Mouse (Mus musculus) embryonic facial prominence, embryonic 10.5 days (tissue): ENCODE data around the gene Borcs8. TPM values are rescaled to one million over a fixed set of nuclear protein-coding genes. Genes with fewer than 3 reads are reported as not detected.

ENCODE experiments used
- DNase-seq: peaks from one replicate; pipeline ENCODE4 v3.0.0-alpha.2; 2017; ENCODE audit warnings: low spot score
- H3K27ac ChIP-seq: fragments of 300-500 bp; sonication (generic); replicated peaks from 2 replicates; pipeline ENCODE4 v1.5.1; 2016; ENCODE audit warnings: mild to moderate bottlenecking
- H3K27me3 ChIP-seq: fragments of 300-500 bp; sonication (generic); replicated peaks from 2 replicates; pipeline ENCODE4 v1.6.1; 2016; ENCODE audit warnings: low read depth, mild to moderate bottlenecking; ENCODE audit not compliant: poor library complexity, severe bottlenecking
- H3K36me3 ChIP-seq: fragments of 300-500 bp; sonication (generic); replicated peaks from 2 replicates; pipeline ENCODE4 v1.6.1; 2016; ENCODE audit warnings: mild to moderate bottlenecking, moderate library complexity
- H3K4me1 ChIP-seq: fragments of 300-500 bp; sonication (generic); 2 replicates; pipeline ENCODE4 v1.6.1; 2016
- H3K4me3 ChIP-seq: fragments of 300-500 bp; sonication (generic); 2 replicates; pipeline ENCODE4 v1.5.1; 2016; ENCODE audit warnings: mild to moderate bottlenecking, moderate library complexity
- H3K9me3 ChIP-seq: fragments of 300-500 bp; sonication (generic); 2 replicates; pipeline ENCODE4 v1.6.1; 2016; ENCODE audit warnings: mild to moderate bottlenecking
- WGBS: fragments of 180-500 bp; shearing (Covaris S2); methylation state at CpG from one replicate; pipeline ENCODE4 v1.1.7; 2016; 5-methylcytosine and 5-hydroxymethylcytosine counted together
- polyA plus RNA-seq: library from polyadenylated mRNA; unstranded; fragments of >200 nt; fragmentation: Nextera tagmentation; extraction: Ambion mirVana; gene quantifications from 2 replicates; pipeline ENCODE4 v1.2.1, GENCODE M21; 2016

Gene Borcs8
- polyA plus RNA-seq, 1 experiment from 2014 or later: 46.8 TPM

DNA sequence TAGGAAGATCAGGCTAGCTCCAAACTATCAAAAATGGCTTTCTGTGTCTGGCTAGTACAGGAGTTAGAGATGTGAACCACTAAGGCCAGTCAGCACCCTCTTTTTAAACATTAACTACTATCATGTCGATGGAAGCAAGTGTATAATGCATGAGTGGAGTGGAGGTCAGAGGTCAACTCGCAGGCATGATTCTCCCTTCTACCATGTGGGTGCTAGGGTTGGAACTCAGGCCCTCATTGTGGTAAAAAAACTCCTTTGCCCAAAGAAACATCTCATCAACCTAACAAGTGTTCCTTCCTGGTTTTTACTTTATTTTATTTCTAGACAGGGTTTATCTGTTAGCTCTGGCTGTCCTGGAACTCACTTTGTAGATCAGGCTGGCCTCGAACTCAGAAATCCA, 31.4 kb downstream of the Borcs8 start:
- no peak for DNase-seq
- Histone ChIP-seq H3K4me1 (peaks cover 41% of the 10 kb centered on the region), H3K4me3 (no peak overlapping the region), H3K27me3 (peaks cover 23% of the 10 kb centered on the region), H3K36me3 (0 out of 2 replicates have a peak, but pooled peaks cover 14% of the 10 kb centered on the region), H3K27ac (no peak overlapping the region), H3K9me3 (no peaks in the 10 kb centered on the region)
- 79% methylated on average over 3 of the region's 3 CpGs for WGBS

DNA sequence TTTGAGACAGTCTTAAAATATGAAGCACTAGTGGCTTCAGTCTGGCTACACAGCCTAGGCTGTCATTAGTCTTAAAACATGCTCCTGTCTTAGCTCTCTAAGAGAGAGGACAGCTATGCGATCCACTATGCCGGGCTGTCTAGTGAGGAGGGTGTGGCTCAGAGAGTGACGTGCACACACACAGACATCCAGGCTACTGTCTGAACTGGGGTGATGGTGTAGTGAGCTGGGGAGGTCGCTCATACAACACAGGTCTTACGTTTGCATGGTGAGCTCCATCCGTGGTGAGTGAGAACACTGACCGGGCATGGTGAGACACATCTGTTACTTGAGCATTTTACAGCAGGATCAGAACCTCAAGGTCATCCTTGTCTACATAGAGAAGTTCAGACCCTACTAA, 31.9 kb downstream of the Borcs8 start:
- no peak for DNase-seq
- Histone ChIP-seq H3K9me3 (no peaks in the 10 kb centered on the region), H3K27ac (peak overlapping the region; percentile 87), H3K27me3 (peaks cover 18% of the 10 kb centered on the region), H3K4me1 (peaks cover 36% of the 10 kb centered on the region), H3K4me3 (peak overlapping the region; percentile 69; the same call in 1 of the 2 replicates), H3K36me3 (0 out of 2 replicates have a peak, but pooled peaks cover 15% of the 10 kb centered on the region)
- WGBS: 91% methylated on average over 7 of the region's 7 CpGs

- WGBS: 3% methylated on average over 27 of the region's 27 CpGs
- Histone ChIP-seq H3K9me3 (no peaks in the 10 kb centered on the region), H3K4me3 (peak within 1 kb of the TSS; percentile 69), H3K4me1 (peaks cover 27% of the 10 kb centered on the region), H3K27ac (peak within 1 kb of the TSS; percentile 87), H3K36me3 (peaks cover 24% of the 10 kb centered on the region), H3K27me3 (peaks cover 9% of the 10 kb centered on the region)
- peak; percentile 89 for DNase-seq
Measured at GRCm38 (mm10) chr8:70172043-70172681, 32.9 kb downstream of the Borcs8 start, which contains the start of gene Tmem161a. Gene Tmem161a, plus strand, starts transcription at chr8:70172356.

- Histone ChIP-seq H3K9me3 (no peaks in the 10 kb centered on the region), H3K27me3 (peaks cover 3% of the 10 kb centered on the region; the same call in 1 of the 2 replicates), H3K27ac (no peak overlapping the region), H3K4me1 (peaks cover 27% of the 10 kb centered on the region), H3K4me3 (peak overlapping the region; percentile 69; the same call in 1 of the 2 replicates), H3K36me3 (peaks cover 35% of the 10 kb centered on the region)
- no peak for DNase-seq
- WGBS: 74% methylated on average over 5 of the region's 5 CpGs
Measured at GRCm38 (mm10) chr8:70173320-70173719, 34.0 kb downstream of the Borcs8 start.

GRCm38 (mm10) chr8:70174079-70174478, 34.8 kb downstream of the Borcs8 start:
- peaks cover 42% of the 10 kb centered on the region for H3K36me3 ChIP-seq
- DNase-seq: no peak
- H3K4me1 ChIP-seq: peaks cover 27% of the 10 kb centered on the region
- no peak overlapping the region; the same call in 1 of the 2 replicates for H3K4me3 ChIP-seq
- H3K27me3 ChIP-seq: no peaks in the 10 kb centered on the region
- H3K9me3 ChIP-seq: no peaks in the 10 kb centered on the region
- no peak overlapping the region for H3K27ac ChIP-seq
- 92% methylated on average over 7 of the region's 7 CpGs for WGBS

GRCm38 (mm10) chr8:70178231-70178630, 38.9 kb downstream of the Borcs8 start:
- no peak for DNase-seq
- peaks cover 75% of the 10 kb centered on the region for H3K36me3 ChIP-seq
- no peaks in the 10 kb centered on the region for H3K27me3 ChIP-seq
- H3K9me3 ChIP-seq: no peaks in the 10 kb centered on the region
- 91% methylated on average over 2 of the region's 2 CpGs for WGBS
- no peak overlapping the region for H3K4me3 ChIP-seq
- H3K4me1 ChIP-seq: peaks cover 16% of the 10 kb centered on the region
- no peak overlapping the region for H3K27ac ChIP-seq

- Histone ChIP-seq H3K36me3 (peaks cover 78% of the 10 kb centered on the region), H3K4me3 (no peak overlapping the region), H3K4me1 (0 out of 2 replicates have a peak, but pooled peaks cover 11% of the 10 kb centered on the region), H3K27ac (no peak overlapping the region), H3K9me3 (no peaks in the 10 kb centered on the region), H3K27me3 (no peaks in the 10 kb centered on the region)
- WGBS: 93% methylated on average over 4 of the region's 4 CpGs
- DNase-seq: no peak
Measured at GRCm38 (mm10) chr8:70179082-70179481, 39.8 kb downstream of the Borcs8 start.

GRCm38 (mm10) chr8:70181212-70181902, 42.1 kb downstream of the Borcs8 start:
- Histone ChIP-seq H3K27ac (no peak overlapping the region), H3K27me3 (no peaks in the 10 kb centered on the region), H3K4me3 (no peak overlapping the region), H3K9me3 (no peaks in the 10 kb centered on the region), H3K36me3 (peaks cover 64% of the 10 kb centered on the region), H3K4me1 (0 out of 2 replicates have a peak, but pooled peaks cover 5% of the 10 kb centered on the region)
- DNase-seq: no peak
- 87% methylated on average over 16 of the region's 16 CpGs for WGBS

DNA sequence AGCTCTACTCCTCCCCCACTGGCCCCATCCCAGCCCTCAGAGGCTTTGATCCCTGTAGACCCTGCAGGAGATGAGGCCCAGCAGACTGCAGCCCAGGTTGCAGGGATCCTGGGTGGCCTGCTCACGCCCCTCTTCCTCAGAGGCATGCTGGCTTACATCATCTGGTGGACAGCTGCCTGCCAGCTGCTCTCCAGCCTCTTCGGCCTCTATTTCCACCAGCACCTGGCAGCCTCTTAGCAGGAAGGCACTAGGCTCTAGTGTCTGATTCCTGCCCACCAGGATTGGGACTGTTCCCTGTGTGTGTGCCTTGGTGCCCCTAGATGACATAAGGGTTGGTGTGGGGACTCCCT, 42.6 kb downstream of the Borcs8 start:
- H3K36me3 ChIP-seq: peaks cover 59% of the 10 kb centered on the region

DNA sequence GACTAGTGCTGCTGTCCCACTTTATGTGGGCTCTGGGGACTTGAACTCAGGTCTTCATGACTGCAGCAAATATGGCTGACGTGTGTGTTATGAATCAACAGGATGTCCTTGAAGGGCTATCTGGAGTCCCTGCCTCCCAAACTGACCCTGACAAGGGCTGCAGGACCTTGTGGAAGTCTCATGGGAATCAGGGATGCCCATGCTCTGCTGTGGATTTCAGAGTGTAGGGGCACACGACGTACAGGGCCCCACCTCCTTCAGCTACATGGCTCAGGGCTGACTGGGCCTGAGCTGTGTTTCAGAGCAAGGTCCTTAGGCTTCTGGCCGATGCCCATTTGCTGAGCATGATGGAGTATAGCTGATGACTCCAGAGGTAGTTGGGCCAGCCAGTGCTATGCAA, 43.9 kb downstream of the Borcs8 start:
- DNase-seq: no peak
- 88% methylated on average over 4 of the region's 4 CpGs for WGBS
- Histone ChIP-seq H3K9me3 (no peaks in the 10 kb centered on the region), H3K4me3 (no peak overlapping the region), H3K36me3 (peaks cover 47% of the 10 kb centered on the region), H3K27ac (no peak overlapping the region), H3K27me3 (no peaks in the 10 kb centered on the region), H3K4me1 (0 out of 2 replicates have a peak, but pooled peaks cover 5% of the 10 kb centered on the region)

More for the DNA sequence above, 42.6 kb downstream of the Borcs8 start:
- Histone ChIP-seq H3K27me3 (no peaks in the 10 kb centered on the region), H3K4me1 (0 out of 2 replicates have a peak, but pooled peaks cover 5% of the 10 kb centered on the region), H3K4me3 (no peak overlapping the region), H3K27ac (no peak overlapping the region), H3K9me3 (no peaks in the 10 kb centered on the region)
- DNase-seq: no peak
- 77% methylated on average over 2 of the region's 2 CpGs for WGBS

DNA sequence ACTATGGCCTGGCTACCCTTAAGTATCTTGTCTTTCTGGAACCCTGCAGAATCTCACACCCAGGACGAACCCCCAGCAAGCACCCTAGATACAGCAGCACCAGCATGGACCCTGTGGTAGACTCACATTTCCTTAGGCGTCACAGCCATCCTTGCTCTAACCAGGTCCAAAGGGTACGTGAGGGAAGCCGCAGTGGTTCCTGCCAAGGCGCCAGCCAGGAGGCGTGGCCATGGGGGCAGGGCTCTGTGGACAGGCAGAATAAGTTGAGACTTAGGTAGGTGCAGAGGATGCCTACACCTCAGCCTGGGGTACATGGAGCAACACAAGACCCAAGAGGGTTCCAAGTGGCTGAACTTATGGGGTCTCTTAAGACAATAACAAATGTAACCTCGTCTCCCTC, 49.4 kb downstream of the Borcs8 start:
- no peaks in the 10 kb centered on the region for H3K27me3 ChIP-seq
- DNase-seq: no peak
- H3K27ac ChIP-seq: no peak overlapping the region
- 70% methylated on average over 7 of the region's 7 CpGs for WGBS
- peaks cover 1% of the 10 kb centered on the region; the same call in 1 of the 2 replicates for H3K36me3 ChIP-seq
- H3K4me1 ChIP-seq: peaks cover 37% of the 10 kb centered on the region
- H3K4me3 ChIP-seq: no peak overlapping the region
- no peaks in the 10 kb centered on the region for H3K9me3 ChIP-seq

DNA sequence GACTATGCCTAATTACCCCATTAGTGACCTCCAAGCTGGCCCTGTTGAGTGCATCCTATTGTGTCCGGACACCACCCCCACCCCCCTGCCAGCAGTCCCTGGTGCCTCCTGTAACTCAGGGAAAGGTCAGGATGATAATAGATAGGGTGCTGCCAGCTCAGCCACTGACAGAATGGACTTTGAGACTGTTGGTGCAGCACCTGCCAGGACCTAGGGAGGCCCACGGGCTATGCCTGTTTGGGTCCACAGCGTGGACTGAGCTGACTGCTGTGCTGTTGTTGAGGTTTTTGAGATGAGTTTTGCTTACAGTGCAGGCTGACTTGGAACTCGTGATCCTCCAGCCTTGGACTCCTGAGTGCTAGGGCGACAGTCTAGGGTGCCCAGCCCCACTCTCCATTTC, 53.9 kb downstream of the Borcs8 start:
- DNase-seq: no peak
- H3K9me3 ChIP-seq: no peaks in the 10 kb centered on the region
- H3K4me3 ChIP-seq: no peak overlapping the region
- no peak overlapping the region for H3K27ac ChIP-seq
- no peaks in the 10 kb centered on the region for H3K36me3 ChIP-seq
- peaks cover 41% of the 10 kb centered on the region for H3K4me1 ChIP-seq
- WGBS: 70% methylated on average over 5 of the region's 5 CpGs
- no peaks in the 10 kb centered on the region for H3K27me3 ChIP-seq

- H3K4me3 ChIP-seq: no peak overlapping the region
- no peaks in the 10 kb centered on the region for H3K36me3 ChIP-seq
- DNase-seq: no peak
- no peak overlapping the region for H3K27ac ChIP-seq
- 82% methylated on average over 3 of the region's 3 CpGs for WGBS
- H3K9me3 ChIP-seq: no peaks in the 10 kb centered on the region
- H3K4me1 ChIP-seq: peaks cover 41% of the 10 kb centered on the region
- H3K27me3 ChIP-seq: no peaks in the 10 kb centered on the region
Measured at GRCm38 (mm10) chr8:70194191-70194590, 54.9 kb downstream of the Borcs8 start.
